ENCODE assay signal across 11 mouse cellular contexts in the genomic region with DNA sequence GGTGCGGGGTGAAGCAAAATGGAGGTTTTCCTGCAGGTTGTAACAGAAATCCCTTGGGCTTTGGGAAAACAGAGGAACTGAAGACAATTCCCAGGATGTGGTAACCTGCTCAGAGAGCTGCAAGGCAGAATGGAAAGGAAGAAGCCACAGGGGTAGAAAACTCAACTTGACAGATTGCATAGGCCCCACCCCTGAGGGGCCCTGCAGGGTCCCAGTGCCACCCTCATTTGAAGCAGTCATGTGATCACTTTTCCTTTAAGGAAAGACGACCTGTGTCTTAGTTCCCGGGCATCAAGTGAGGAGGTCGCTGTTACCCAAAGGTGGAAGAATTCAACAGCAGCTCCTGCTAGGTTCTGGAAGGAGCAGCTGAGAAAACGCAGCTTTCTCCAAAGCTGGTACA. TPM values are rescaled to one million over a fixed set of nuclear protein-coding genes. Genes with fewer than 3 reads are reported as not detected.
DNase-seq lines count a peak whose midpoint lies in the region; ATAC-seq lines count a peak whose summit lies in the region.
"Had no signal": no experiment of that assay in that cellular context is flagged by ENCODE, and none has a peak within 500 bp of the region (broad histone marks: within the 10 kb centered on the region; RNA-seq: fewer than 3 reads in every experiment).

No protein-coding gene starts in this region.

- H3K9me3 ChIP-seq in heart, embryonic 14.5 days (ENCODE audit: control insufficient read depth, low read length) = no peaks in the 10 kb centered on the region
- no peaks in the 10 kb centered on the region for H3K9me3 ChIP-seq in embryonic facial prominence, embryonic 12.5 days
- H3K9me3 ChIP-seq in intestine, embryonic 15.5 days = no peaks in the 10 kb centered on the region
- no peaks in the 10 kb centered on the region for H3K9me3 ChIP-seq in neural tube, embryonic 12.5 days

- no peak overlapping the region for H3K4me3 ChIP-seq in heart, embryonic 14.5 days (ENCODE audit: control insufficient read depth in 1 of 2, insufficient read depth in 1 of 2, low read depth in 1 of 2, low read length in 2 of 2)
- H3K4me3 ChIP-seq in embryonic facial prominence, embryonic 12.5 days = no peak overlapping the region
- H3K4me3 ChIP-seq in intestine, embryonic 15.5 days (replicated peaks) = peak overlapping the region; percentile 22
- H3K4me3 ChIP-seq in neural tube, embryonic 12.5 days = no peak overlapping the region

- ATAC-seq in heart, embryonic 14.5 days (ENCODE audit: insufficient number of reproducible peaks, insufficient read depth, low FRiP score, low read depth) = no peak
- no peak for ATAC-seq in embryonic facial prominence, embryonic 12.5 days (ENCODE audit: insufficient number of reproducible peaks, insufficient read depth, low FRiP score, low TSS enrichment)
- ATAC-seq in intestine, embryonic 15.5 days = 0 out of 2 replicates have a peak, but pooled peaks have one; percentile 24
- no peak for ATAC-seq in neural tube, embryonic 12.5 days (ENCODE audit: low FRiP score, low read depth)
- ATAC-seq in CD4-positive, CD25-positive, alpha-beta regulatory T cell, adult 4 months = no peak

- DNase-seq in heart, adult 11 months = no peak
- DNase-seq in left cerebral cortex, adult 8-10 months (ENCODE audit: low spot score in 2 of 2) = no peak
- DNase-seq in c-Kit-positive CD71-positive TER-119-positive erythroid progenitor cells, embryonic 14.5 days (ENCODE audit: low spot score) = no peak
- DNase-seq: gastrocnemius, adult 2 months had no signal

- no peaks in the 10 kb centered on the region for H3K36me3 ChIP-seq in heart, embryonic 14.5 days (ENCODE audit: control insufficient read depth, insufficient read depth, low read length)
- no peaks in the 10 kb centered on the region for H3K36me3 ChIP-seq in embryonic facial prominence, embryonic 12.5 days
- H3K36me3 ChIP-seq in intestine, embryonic 15.5 days = no peaks in the 10 kb centered on the region
- no peaks in the 10 kb centered on the region for H3K36me3 ChIP-seq in neural tube, embryonic 12.5 days

- peak overlapping the region; percentile 39; the same call in 1 of the 2 replicates for H3K4me2 ChIP-seq in heart, embryonic 14.5 days (ENCODE audit: low read length)
- H3K4me2 ChIP-seq in embryonic facial prominence, embryonic 12.5 days (replicated peaks) = peak overlapping the region; percentile 12; the same call in 1 of the 2 replicates
- peak overlapping the region; percentile 49 for H3K4me2 ChIP-seq in intestine, embryonic 15.5 days (replicated peaks)
- H3K4me2 ChIP-seq in neural tube, embryonic 12.5 days (replicated peaks) = peak overlapping the region; percentile 42

- H3K27ac ChIP-seq in heart, embryonic 14.5 days (replicated peaks in 1 of 2; ENCODE audit: control insufficient read depth in 1 of 2, insufficient read depth in 1 of 2, low read depth in 2 of 2, low read length in 2 of 2) = peak overlapping the region; percentile 74 to 84; a peak in 3 of 4 replicates
- H3K27ac ChIP-seq in embryonic facial prominence, embryonic 12.5 days = no peak overlapping the region
- peak overlapping the region; percentile 94 for H3K27ac ChIP-seq in intestine, embryonic 15.5 days
- peak overlapping the region; percentile 75; the same call in 1 of the 2 replicates for H3K27ac ChIP-seq in neural tube, embryonic 12.5 days

- 0 out of 2 replicates have a peak, but pooled peaks cover 3% of the 10 kb centered on the region for H3K27me3 ChIP-seq in heart, embryonic 14.5 days (ENCODE audit: control insufficient read depth, insufficient read depth, low read length)
- H3K27me3 ChIP-seq in embryonic facial prominence, embryonic 12.5 days = peaks cover 26% of the 10 kb centered on the region
- H3K27me3 ChIP-seq in intestine, embryonic 15.5 days (replicated peaks) = peaks cover 5% of the 10 kb centered on the region; the same call in 1 of the 2 replicates
- peaks cover 31% of the 10 kb centered on the region for H3K27me3 ChIP-seq in neural tube, embryonic 12.5 days (replicated peaks)

- H3K4me1 ChIP-seq in heart, embryonic 14.5 days (ENCODE audit: control insufficient read depth in 2 of 2, insufficient read depth in 2 of 2, low read length in 2 of 2) = peaks cover 22 to 34% of the 10 kb centered on the region in 2 experiments
- H3K4me1 ChIP-seq in embryonic facial prominence, embryonic 12.5 days = peaks cover 35% of the 10 kb centered on the region
- peaks cover 15% of the 10 kb centered on the region for H3K4me1 ChIP-seq in intestine, embryonic 15.5 days (replicated peaks)
- H3K4me1 ChIP-seq in neural tube, embryonic 12.5 days = peaks cover 68% of the 10 kb centered on the region

- WGBS in heart, embryonic 14.5 days = 25% methylated on average over 5 of the region's 5 CpGs
- 8% methylated on average over 5 of the region's 5 CpGs for WGBS in embryonic facial prominence, embryonic 12.5 days
- 13% methylated on average over 5 of the region's 5 CpGs for WGBS in intestine, embryonic 15.5 days
- 5% methylated on average over 5 of the region's 5 CpGs for WGBS in neural tube, embryonic 12.5 days

- H3K9ac ChIP-seq in heart, embryonic 14.5 days (ENCODE audit: low read length) = 0 out of 2 replicates have a peak overlapping the region, but pooled peaks have one; percentile 10
- H3K9ac ChIP-seq in embryonic facial prominence, embryonic 12.5 days = no peak overlapping the region
- no peak overlapping the region for H3K9ac ChIP-seq in intestine, embryonic 15.5 days
- H3K9ac ChIP-seq in neural tube, embryonic 12.5 days = no peak overlapping the region

RNA-seq across cellular contexts. Expression of a gene that starts 1.0 kb away (rescaled TPM):
- 3.8 and 3.9 TPM in 2 replicates for polyA plus RNA-seq in heart, embryonic 14.5 days (2014; fragmentation: Nextera tagmentation; extraction: Ambion mirVana)
- polyA plus RNA-seq in embryonic facial prominence, embryonic 12.5 days (2016; fragmentation: Nextera tagmentation; extraction: Ambion mirVana) = 1.7 and 3.2 TPM in 2 replicates
- polyA plus RNA-seq in intestine, embryonic 15.5 days (2015; fragmentation: Nextera tagmentation; extraction: Ambion mirVana) = 29.8 and 36.1 TPM in 2 replicates
- 2.7 and 4.7 TPM in 2 replicates for polyA plus RNA-seq in neural tube, embryonic 12.5 days (2016; fragmentation: Nextera tagmentation; extraction: Ambion mirVana)
- 1 to 10 TPM in 1 of 2 experiments, under 1 TPM in 1; 0.19 to 2.2 TPM for polyA plus RNA-seq in CD4-positive, CD25-positive, alpha-beta regulatory T cell, adult 4 months (2017; shearing (Covaris generic))
- 1 to 10 TPM; 2.8 to 4.9 (median 2.9) TPM for total RNA-seq in left cerebral cortex, adult 8-10 months (2022)
- total RNA-seq: common myeloid progenitor, adult 5-6 weeks; gastrocnemius, adult 2 months had no signal
- polyA plus RNA-seq: C2C12 had no signal

RNA-seq across cellular contexts. Expression of a gene that starts 37.7 kb away (rescaled TPM):
- polyA plus RNA-seq in heart, embryonic 14.5 days (2014; fragmentation: Nextera tagmentation; extraction: Ambion mirVana) = 0.15 TPM in 1 of 2 replicates, not detected in the other
- 2.0 and 2.4 TPM in 2 replicates for polyA plus RNA-seq in embryonic facial prominence, embryonic 12.5 days (2016; fragmentation: Nextera tagmentation; extraction: Ambion mirVana)
- polyA plus RNA-seq in intestine, embryonic 15.5 days (2015; fragmentation: Nextera tagmentation; extraction: Ambion mirVana) = 0.95 and 1.2 TPM in 2 replicates
- polyA plus RNA-seq in neural tube, embryonic 12.5 days (2016; fragmentation: Nextera tagmentation; extraction: Ambion mirVana) = 48.5 and 51.4 TPM in 2 replicates
- not detected for polyA plus RNA-seq in CD4-positive, CD25-positive, alpha-beta regulatory T cell, adult 4 months (2017; shearing (Covaris generic))
- 100 to 1,000 TPM; 184 to 230 (median 207) TPM for total RNA-seq in left cerebral cortex, adult 8-10 months (2022)
- total RNA-seq: common myeloid progenitor, adult 5-6 weeks had no signal
- polyA plus RNA-seq: C2C12 had no signal

Comparison
In these comparisons a context has a peak if more than half of its experiments do, and no peak if none do; other contexts are left out.
1. RNA of a gene that starts 37.7 kb away (polyA plus RNA-seq): 48.5 to 51.4 TPM in neural tube, embryonic 12.5 days; 2.0 to 2.4 TPM in embryonic facial prominence, embryonic 12.5 days, 0.95 to 1.2 TPM in intestine, embryonic 15.5 days, 0.15 TPM in heart, embryonic 14.5 days and not detected in CD4-positive, CD25-positive, alpha-beta regulatory T cell, adult 4 months; every median in the first group is over 10 times any median in the second.
2. Peak in every context shown above with its lines, with median percentiles within 50 percentile points of each other: H3K4me2 ChIP-seq.